Mouse (Mus musculus) left cerebral cortex, postnatal 4 days (tissue): ENCODE data around the gene Gdap1l1. TPM values are rescaled to one million over a fixed set of nuclear protein-coding genes. Genes with fewer than 3 reads are reported as not detected.

Experiments
- DNase-seq: peaks from one replicate; pipeline ENCODE4 v3.0.0-alpha.2; 2022
- intact Hi-C: fragments of 180-260 bp; cut with DNase I; formaldehyde crosslinking; loops from one replicate; pipeline ENCODE4 v1.15.1; 2025
- total RNA-seq, 2 experiments: library from RNA; stranded (reverse); gene quantifications; 2 replicates each; pipeline ENCODE4 v1.2.3; 2021

Gdap1l1 gene
- total RNA-seq, 2 experiments from 2014 or later = 90.8 to 98.3 TPM

DNA sequence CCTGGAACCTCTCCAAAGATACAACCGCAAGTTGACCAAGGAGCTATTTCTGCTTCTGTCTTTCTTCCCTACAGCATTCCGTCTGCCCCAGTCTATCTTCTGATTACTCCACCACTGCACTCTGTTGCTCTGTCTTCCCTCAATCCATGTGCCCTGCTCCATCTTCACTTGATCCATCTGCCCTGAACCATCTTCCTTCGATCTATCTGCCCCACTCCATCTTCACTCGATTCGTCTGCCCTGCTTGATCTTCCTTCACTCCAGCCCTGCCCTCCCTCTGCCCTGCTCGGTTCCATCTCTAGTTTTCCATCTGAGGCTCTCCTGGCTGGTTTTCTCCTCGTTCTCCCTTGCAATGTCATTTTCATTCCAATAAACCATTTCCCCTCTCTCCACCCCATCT is 64.9 kb downstream of the Gdap1l1 start:
- no peak for DNase-seq
- intact Hi-C loops = no loop called here

Other genes starting within 250 kb of the Gdap1l1 start
- gene Tox2, start 235.4 kb upstream of the Gdap1l1 start, total RNA-seq = 10 to 100 TPM; 18.3 to 23.0 TPM
- gene Jph2, start 40.5 kb upstream of the Gdap1l1 start, total RNA-seq = under 1 TPM; 0.54 to 0.74 TPM
- 10 to 100 TPM; 23.3 to 23.7 TPM for gene Oser1, start 13.8 kb upstream of the Gdap1l1 start, total RNA-seq
- gene Fitm2, start 34.2 kb downstream of the Gdap1l1 start, total RNA-seq = 10 to 100 TPM; 15.3 TPM
- gene R3hdml, start 53.8 kb downstream of the Gdap1l1 start, total RNA-seq = under 1 TPM in 1 of 2 experiments, not detected in 1; 0.36 TPM
- not detected for gene Hnf4a, start 68.3 kb downstream of the Gdap1l1 start, total RNA-seq
- 10 to 100 TPM; 40.1 to 46.8 TPM for gene Ttpal, start 163.8 kb downstream of the Gdap1l1 start, total RNA-seq
- gene Serinc3, start 206.7 kb downstream of the Gdap1l1 start, total RNA-seq = 100 to 1,000 TPM; 138 to 139 TPM
- gene Pkig, start 219.9 kb downstream of the Gdap1l1 start, total RNA-seq = 10 to 100 TPM; 83.4 to 91.6 TPM